Mouse (Mus musculus): Measurements from ENCODE around the gene Chd4. TPM values are rescaled to one million over a fixed set of nuclear protein-coding genes. Genes with fewer than 3 reads are reported as not detected.

Gene Chd4
- polyA plus RNA-seq, 1 experiment from 2014 or later: 198 TPM

- no peak for TF ChIP-seq CTCF (IDR thresholded peaks at IDR 0.05)
- DNase-seq (ENCODE audit: low read depth, low spot score): no peak
- ChIA-PET CTCF (no interaction called here), POLR2A (no interaction called here)
- in situ Hi-C loops (cut with MboI; ENCODE audit: low pct_unique_long_range_greater_than_20kb): loop anchor here (10.0 kb wide), 1 partner anchor 187 kb away; the partner anchor contains the start of gene Cd4
- ATAC-seq: no peak
- H3K27me3 ChIP-seq: no peaks in the 10 kb centered on the region
Observed at GRCm38 (mm10) chr6:125071896-125072279, 23.9 kb upstream of the Chd4 start.

DNA sequence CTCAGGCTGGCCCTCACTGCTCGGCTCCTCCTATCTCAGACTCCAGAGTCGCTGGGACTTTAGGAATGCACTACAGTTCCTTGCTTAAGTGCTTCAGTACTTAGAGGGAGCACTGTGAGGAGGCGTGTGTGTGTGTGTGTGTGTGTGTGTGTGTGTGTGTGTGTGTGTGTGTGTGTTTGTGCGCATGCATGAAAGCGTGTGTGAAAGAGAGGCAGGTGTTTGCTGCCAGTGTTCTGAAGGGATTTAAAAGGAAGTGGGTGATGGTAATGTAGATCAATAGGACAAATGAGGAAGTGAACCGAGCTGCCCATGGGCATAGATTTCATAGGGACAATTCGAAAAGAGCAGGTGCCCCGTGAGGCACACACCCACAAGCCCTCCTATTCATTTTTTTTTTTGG, 22.0 kb upstream of the Chd4 start:
- ATAC-seq (no peak), DNase-seq (ENCODE audit: low read depth, low spot score) (no peak)
- in situ Hi-C loops (cut with MboI; ENCODE audit: low pct_unique_long_range_greater_than_20kb): loop anchor here (10.0 kb wide), 1 partner anchor 189 kb away; the partner anchor contains the start of gene Cd4
- peaks cover 5% of the 10 kb centered on the region for H3K27me3 ChIP-seq
- no peak for TF ChIP-seq CTCF (IDR thresholded peaks at IDR 0.05)
- ChIA-PET CTCF (interaction anchor here (1.1 to 1.2 kb wide), 3 partner anchors 19 to 170 kb away, joined by 3 to 4 read pairs (median 4); no protein-coding TSS in a partner anchor), POLR2A (interaction anchor here (1.4 kb wide), 1 partner anchor 25 kb away, joined by 5 read pairs; the partner anchor contains the start of gene Acrbp)

DNA sequence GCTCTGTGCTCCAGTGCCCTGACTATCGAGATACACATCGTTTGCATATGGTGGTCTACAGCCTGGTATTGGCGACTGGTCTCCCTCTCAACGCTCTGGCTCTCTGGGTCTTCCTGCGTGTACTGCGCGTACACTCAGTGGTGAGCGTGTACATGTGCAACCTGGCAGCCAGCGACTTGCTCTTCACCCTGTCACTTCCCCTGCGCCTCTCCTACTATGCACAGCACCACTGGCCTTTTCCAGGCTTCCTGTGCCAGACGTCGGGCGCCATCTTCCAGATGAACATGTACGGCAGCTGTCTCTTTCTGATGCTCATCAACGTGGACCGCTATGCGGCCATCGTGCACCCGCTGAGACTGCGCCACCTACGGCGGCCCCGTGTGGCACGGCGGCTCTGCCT, 14.4 kb upstream of the Chd4 start:
- TF ChIP-seq CTCF (IDR thresholded peaks at IDR 0.05): no peak
- DNase-seq (ENCODE audit: low read depth, low spot score) (no peak), ATAC-seq (no peak)
- ChIA-PET CTCF (interaction anchor here (0.9 to 1.7 kb wide), 2 partner anchors 28 to 177 kb away, joined by 3 to 4 read pairs; no protein-coding TSS in a partner anchor), POLR2A (no interaction called here)
- in situ Hi-C loops (cut with MboI; ENCODE audit: low pct_unique_long_range_greater_than_20kb): loop anchor here (5.0 to 10.0 kb wide), 2 partner anchors 39 to 177 kb away; no protein-coding TSS in a partner anchor
- H3K27me3 ChIP-seq: peaks cover 9% of the 10 kb centered on the region

- in situ Hi-C loops (cut with MboI; ENCODE audit: low pct_unique_long_range_greater_than_20kb): loop anchor here (5.0 to 10.0 kb wide), 2 partner anchors 40 to 177 kb away; no protein-coding TSS in a partner anchor
- ATAC-seq (peak; percentile 71), DNase-seq (ENCODE audit: low read depth, low spot score) (no peak)
- POLR2A ChIA-PET: no interaction called here
- CTCF ChIA-PET: interaction anchor here (1.7 kb wide), 1 partner anchor 178 kb away, joined by 4 read pairs; no protein-coding TSS in a partner anchor
- TF ChIP-seq CTCF (IDR thresholded peaks at IDR 0.05): no peak
- peaks cover 9% of the 10 kb centered on the region for H3K27me3 ChIP-seq
Observed at GRCm38 (mm10) chr6:125081797-125082560, 13.8 kb upstream of the Chd4 start.

DNA sequence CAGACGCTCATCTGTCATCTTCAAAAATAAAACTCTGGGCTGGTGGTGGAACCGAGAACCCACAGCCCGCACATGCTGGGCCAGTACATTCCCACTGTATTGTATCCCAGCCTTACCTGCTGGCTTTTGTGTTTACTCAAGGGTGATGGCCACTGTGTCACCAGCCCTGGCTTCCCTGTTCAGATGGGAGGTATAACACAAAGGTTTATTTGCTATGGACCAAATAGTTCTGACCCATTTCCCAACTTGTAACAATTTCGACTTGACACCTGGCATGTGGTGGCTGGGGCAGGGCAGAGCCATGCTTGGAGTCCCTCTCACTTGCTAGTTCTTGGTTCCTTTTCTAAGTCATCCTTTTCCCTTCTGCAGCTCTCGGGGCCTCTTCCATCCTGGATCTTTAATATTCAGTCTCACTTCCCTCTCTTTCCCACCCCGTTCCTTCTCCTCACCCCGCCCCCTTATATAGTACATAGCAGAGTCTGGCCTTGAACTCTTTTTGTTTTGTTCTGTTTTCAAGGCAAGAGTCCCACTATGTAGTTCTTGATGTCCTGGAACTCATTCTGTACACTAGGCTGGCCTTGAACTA, 12.9 kb upstream of the Chd4 start:
- CTCF ChIA-PET: interaction anchor here (1.3 to 1.7 kb wide), 3 partner anchors 29 to 179 kb away, joined by 4 to 8 read pairs (median 4); no protein-coding TSS in a partner anchor
- POLR2A ChIA-PET: no interaction called here
- ATAC-seq: no peak
- H3K27me3 ChIP-seq: peaks cover 8% of the 10 kb centered on the region
- TF ChIP-seq CTCF (IDR thresholded peaks at IDR 0.05): no peak
- DNase-seq (ENCODE audit: low read depth, low spot score): no peak
- in situ Hi-C loops (cut with MboI; ENCODE audit: low pct_unique_long_range_greater_than_20kb): loop anchor here (5.0 to 10.0 kb wide), 2 partner anchors 41 to 178 kb away; no protein-coding TSS in a partner anchor

DNA sequence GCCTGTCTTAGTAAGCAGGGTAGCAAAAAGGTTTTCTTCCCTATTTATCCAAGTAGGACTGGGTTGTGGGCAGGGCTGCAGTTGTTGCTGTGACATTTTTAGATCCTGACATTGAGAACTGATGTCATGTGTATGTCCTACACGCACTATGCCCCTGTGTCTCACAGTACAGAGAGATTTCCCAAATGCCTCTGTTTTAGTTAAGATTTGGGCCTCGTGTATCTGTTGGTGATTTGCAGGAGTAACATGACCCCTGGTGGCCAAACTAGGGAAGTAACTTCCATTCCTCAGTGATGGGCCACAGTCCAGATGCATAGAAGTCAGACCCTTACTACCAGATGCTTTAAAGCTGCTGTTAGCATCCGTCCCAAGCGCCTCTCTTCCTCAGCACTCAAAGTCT, 11.4 kb upstream of the Chd4 start:
- no peak for TF ChIP-seq CTCF (IDR thresholded peaks at IDR 0.05)
- CTCF ChIA-PET: interaction anchor here (0.8 to 1.3 kb wide), 2 partner anchors 31 to 42 kb away, joined by 3 to 4 read pairs; no protein-coding TSS in a partner anchor
- peak; percentile 48 for ATAC-seq
- peak; percentile 27 for DNase-seq (ENCODE audit: low read depth, low spot score)
- H3K27me3 ChIP-seq: peaks cover 4% of the 10 kb centered on the region
- in situ Hi-C loops (cut with MboI; ENCODE audit: low pct_unique_long_range_greater_than_20kb): loop anchor here (5.0 to 10.0 kb wide), 2 partner anchors 42 to 180 kb away; no protein-coding TSS in a partner anchor
- POLR2A ChIA-PET: interaction anchor here (0.6 kb wide), 1 partner anchor 229 kb away, joined by 4 read pairs; no protein-coding TSS in a partner anchor

DNA sequence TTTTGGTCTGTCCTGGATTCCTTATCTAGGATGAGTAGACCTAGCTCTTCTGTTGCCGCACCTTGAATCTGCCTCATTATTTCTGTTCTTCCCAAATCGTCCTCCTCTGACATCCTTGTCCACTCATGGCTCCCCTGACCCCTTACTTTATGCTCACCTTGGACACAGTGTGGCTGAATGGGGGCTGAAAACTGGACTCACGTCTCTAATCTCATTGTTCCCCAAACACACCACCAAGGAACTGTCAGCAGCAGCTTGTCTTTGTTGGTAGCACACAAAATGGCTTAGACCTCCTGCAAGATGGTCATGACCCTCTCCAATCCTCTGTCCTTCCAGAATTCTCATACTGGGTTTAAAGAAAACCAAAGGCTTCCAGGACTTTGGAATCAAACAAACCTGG, 7.8 kb upstream of the Chd4 start:
- TF ChIP-seq CTCF (IDR thresholded peaks at IDR 0.05): no peak
- H3K27me3 ChIP-seq: no peaks in the 10 kb centered on the region
- ChIA-PET CTCF (interaction anchor here (1.0 to 1.8 kb wide), 5 partner anchors 20 to 49 kb away, joined by 3 to 5 read pairs (median 5); partner anchors contain the start of genes Ing4 and Lpar5), POLR2A (interaction anchor here (0.7 to 0.8 kb wide), 2 partner anchors 171 to 365 kb away, joined by 3 read pairs; no protein-coding TSS in a partner anchor)
- in situ Hi-C loops (cut with MboI; ENCODE audit: low pct_unique_long_range_greater_than_20kb): loop anchor here (10.0 kb wide), 1 partner anchor 183 kb away; no protein-coding TSS in a partner anchor
- DNase-seq (ENCODE audit: low read depth, low spot score) (no peak), ATAC-seq (no peak)

DNA sequence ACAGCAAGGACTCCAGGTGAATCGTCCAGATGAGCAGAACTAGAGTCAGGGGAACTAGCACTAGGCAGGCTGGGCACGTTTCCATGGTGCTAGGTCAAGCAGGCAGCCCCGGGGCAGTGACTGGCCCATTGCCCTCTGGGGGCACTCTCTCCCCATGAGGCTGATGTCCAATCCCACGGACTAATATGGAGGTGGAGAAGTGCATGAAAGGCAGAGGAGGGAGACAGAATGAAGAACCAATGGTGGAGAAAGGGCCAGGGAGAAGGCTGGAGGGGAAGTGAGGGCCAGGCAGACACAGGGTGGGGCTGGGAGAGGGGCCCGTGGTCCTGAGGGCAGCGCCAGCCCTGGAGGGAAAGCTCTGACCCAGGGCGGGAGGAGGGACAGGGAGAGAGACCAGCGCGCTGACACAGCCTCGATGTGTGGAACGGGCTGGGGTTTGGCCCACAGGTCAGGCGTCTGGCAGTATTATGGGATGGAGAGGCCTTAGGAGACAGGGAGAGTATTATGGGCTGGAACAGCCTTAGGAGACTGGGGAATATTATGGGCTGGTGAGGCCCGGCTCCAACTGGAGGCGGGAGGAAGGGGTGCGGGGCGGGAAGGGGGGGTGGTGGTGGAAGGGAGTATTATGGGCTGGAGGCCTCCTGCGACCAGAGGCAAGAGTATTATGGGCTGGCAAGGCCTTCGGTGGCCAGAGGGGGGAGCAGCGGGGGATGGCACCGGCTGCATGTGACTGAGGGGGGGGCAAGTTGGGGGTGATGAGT, 7.0 kb upstream of the Chd4 start:
- in situ Hi-C loops (cut with MboI; ENCODE audit: low pct_unique_long_range_greater_than_20kb): loop anchor here (10.0 kb wide), 1 partner anchor 184 kb away; no protein-coding TSS in a partner anchor
- H3K27me3 ChIP-seq: no peaks in the 10 kb centered on the region
- TF ChIP-seq CTCF (IDR thresholded peaks at IDR 0.05): no peak
- DNase-seq (ENCODE audit: low read depth, low spot score) (no peak), ATAC-seq (peak; percentile 23)
- ChIA-PET CTCF (interaction anchor here (1.0 to 1.8 kb wide), 5 partner anchors 20 to 50 kb away, joined by 3 to 5 read pairs (median 5); partner anchors contain the start of genes Ing4 and Lpar5), POLR2A (interaction anchor here (0.7 to 1.1 kb wide), 2 partner anchors 11 to 364 kb away, joined by 3 read pairs; no protein-coding TSS in a partner anchor)

DNA sequence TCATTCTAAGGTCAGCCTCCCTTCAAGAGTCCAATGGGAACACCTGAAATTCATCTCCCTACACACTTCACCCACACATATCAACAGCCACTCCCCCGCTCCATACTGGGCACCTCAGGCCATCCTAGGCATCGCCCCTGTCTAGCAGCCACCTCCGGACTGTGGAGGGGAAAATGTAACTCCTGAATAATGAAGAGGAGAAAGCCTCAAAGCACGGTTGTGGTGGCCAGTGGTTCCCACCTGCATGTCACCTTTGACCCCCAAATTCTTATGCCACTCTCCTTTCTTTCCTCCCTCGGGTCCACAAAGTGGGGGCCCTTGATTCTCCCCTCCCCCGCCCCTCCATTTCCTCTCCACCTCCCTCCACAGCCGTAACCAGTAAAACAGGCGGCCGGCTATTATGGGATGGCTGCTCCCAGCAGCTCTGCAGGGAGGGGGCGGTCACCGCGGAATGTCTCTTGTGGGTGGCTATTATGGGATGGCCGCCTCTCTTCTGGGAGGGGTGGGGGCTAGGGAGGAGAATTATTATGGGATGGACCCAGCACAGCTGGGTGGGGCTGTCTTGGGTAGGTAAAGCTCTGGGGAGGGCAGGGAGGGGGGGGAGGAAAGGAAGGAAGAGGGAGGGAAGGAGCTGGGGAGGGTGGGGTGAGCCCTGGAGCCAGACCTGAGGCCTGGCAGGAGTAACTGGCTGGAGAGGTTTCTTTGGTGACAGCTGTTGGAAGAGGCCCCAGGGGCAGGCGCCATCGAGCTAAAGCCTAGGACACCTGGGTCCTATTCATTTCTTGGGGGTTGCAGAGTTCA, 6.1 kb upstream of the Chd4 start:
- CTCF ChIA-PET: interaction anchor here (1.1 kb wide), 1 partner anchor 43 kb away, joined by 4 read pairs; no protein-coding TSS in a partner anchor
- in situ Hi-C loops (cut with MboI; ENCODE audit: low pct_unique_long_range_greater_than_20kb): loop anchor here (10.0 kb wide), 1 partner anchor 185 kb away; no protein-coding TSS in a partner anchor
- DNase-seq (ENCODE audit: low read depth, low spot score): no peak
- no peak for TF ChIP-seq CTCF (IDR thresholded peaks at IDR 0.05)
- POLR2A ChIA-PET: no interaction called here
- no peaks in the 10 kb centered on the region for H3K27me3 ChIP-seq
- ATAC-seq: peak; percentile 25
